Mouse (Mus musculus) heart, adult 2 months (tissue): Measurements from ENCODE around the gene Ostf1. TPM values are rescaled to one million over a fixed set of nuclear protein-coding genes. Genes with fewer than 3 reads are reported as not detected.

Experiments used
- DNase-seq, 2 experiments: peaks; one replicate each; pipeline ENCODE4 v3.0.0; 2021
- H3K27ac ChIP-seq: fragments of 200-600 bp; 2 replicates; pipeline ENCODE4 v1.8.1; 2022
- H3K27me3 ChIP-seq: fragments of 200-500 bp; 2 replicates; pipeline ENCODE4 v1.6.1; 2012; ENCODE audit warnings: mild to moderate bottlenecking, low read length, inconsistent platforms, mixed read lengths; ENCODE audit not compliant: control insufficient read depth, insufficient read depth
- H3K36me3 ChIP-seq: fragments of 200-500 bp; 2 replicates; pipeline ENCODE4 v1.6.1; 2012; ENCODE audit warnings: low read length, inconsistent platforms; ENCODE audit not compliant: control insufficient read depth, insufficient read depth
- H3K4me1 ChIP-seq: fragments of 200-500 bp; 2 replicates; pipeline ENCODE4 v1.6.1; 2011; ENCODE audit warnings: low read length; ENCODE audit not compliant: control insufficient read depth, insufficient read depth
- H3K4me3 ChIP-seq: fragments of 200-600 bp; 2 replicates; pipeline ENCODE4 v1.8.1; 2022
- H3K79me2 ChIP-seq: fragments of 200-500 bp; replicated peaks from 2 replicates; pipeline ENCODE4 v1.6.1; 2012; ENCODE audit warnings: mild to moderate bottlenecking, inconsistent platforms, low read length, moderate library complexity, mixed read lengths; ENCODE audit not compliant: control insufficient read depth, insufficient read depth
- H3K9ac ChIP-seq: fragments of 200-500 bp; 2 replicates; pipeline ENCODE4 v1.6.1; 2012; ENCODE audit warnings: low read depth, mild to moderate bottlenecking, control low read depth, inconsistent platforms, low read length, mixed read lengths
- CTCF ChIP-seq: fragments of 200-600 bp; IDR thresholded peaks from 2 replicates; pipeline ENCODE4 v1.8.1; 2022; ENCODE audit warnings: antibody characterized with exemption, mild to moderate bottlenecking, moderate library complexity
- EP300 ChIP-seq: fragments of 200-500 bp; IDR thresholded peaks from 2 replicates; pipeline ENCODE4 v1.6.1; 2011; ENCODE audit warnings: low read depth, low read length, control low read depth; ENCODE audit not compliant: insufficient read depth
- POLR2A ChIP-seq: fragments of 200-500 bp; IDR thresholded peaks from 2 replicates; pipeline ENCODE4 v1.6.1; 2011; ENCODE audit warnings: mild to moderate bottlenecking, low read depth, low read length, control low read depth; ENCODE audit not compliant: insufficient read depth
- WGBS: fragments of 180-500 bp; shearing (Covaris S2); methylation state at CpG from one replicate; pipeline ENCODE4 v1.1.7; 2018; 5-methylcytosine and 5-hydroxymethylcytosine counted together
- intact Hi-C: fragments of 180-260 bp; cut with DNase I; formaldehyde crosslinking; loops from one replicate; pipeline ENCODE4 v1.15.1; 2025
- polyA plus RNA-seq: library from polyadenylated mRNA; depleted of rRNA; stranded (reverse); fragments of >200 nt; gene quantifications from 2 replicates; pipeline ENCODE4 v1.2.3, GENCODE M21; 2012
- total RNA-seq, 2 experiments: library from RNA; stranded (reverse); gene quantifications; 2 replicates each; pipeline ENCODE4 v1.2.3; 2021

Ostf1 gene
- total and polyA plus RNA-seq, 3 experiments = 29.5 to 37.6 (median 35.3) TPM

GRCm38 (mm10) chr19:18597772-18598171, 33.9 kb downstream of the Ostf1 start:
- Histone ChIP-seq H3K27ac (no peak overlapping the region), H3K9ac (no peak overlapping the region), H3K79me2 (no peaks in the 10 kb centered on the region; the same call in none of the 2 replicates), H3K36me3 (peaks cover 7% of the 10 kb centered on the region; the same call in 1 of the 2 replicates), H3K27me3 (no peaks in the 10 kb centered on the region), H3K4me3 (no peak overlapping the region), H3K4me1 (peaks cover 6% of the 10 kb centered on the region)
- WGBS = 64% methylated on average over 6 of the region's 6 CpGs
- intact Hi-C loops = no loop called here
- DNase-seq = no peak
- no peak for TF ChIP-seq EP300
- no peak for TF ChIP-seq CTCF
- no peak for TF ChIP-seq POLR2A

- H3K4me3 ChIP-seq = no peak overlapping the region
- peaks cover 7% of the 10 kb centered on the region; the same call in 1 of the 2 replicates for H3K36me3 ChIP-seq
- WGBS = 65% methylated on average over 5 of the region's 5 CpGs
Observed at GRCm38 (mm10) chr19:18596876-18597275, 34.7 kb downstream of the Ostf1 start.

GRCm38 (mm10) chr19:18593722-18594121, 37.9 kb downstream of the Ostf1 start:
- peak in 1 of 2 experiments; percentile 17 for DNase-seq
- H3K4me3 ChIP-seq = no peak overlapping the region
- H3K36me3 ChIP-seq = peaks cover 10% of the 10 kb centered on the region
- no peak overlapping the region for H3K27ac ChIP-seq
- H3K79me2 ChIP-seq = no peaks in the 10 kb centered on the region
- intact Hi-C loops = no loop called here
- no peaks in the 10 kb centered on the region for H3K27me3 ChIP-seq
- WGBS = 71% methylated on average over 10 of the region's 10 CpGs
- TF ChIP-seq CTCF = no peak
- TF ChIP-seq POLR2A = no peak
- H3K9ac ChIP-seq = no peak overlapping the region
- peaks cover 5% of the 10 kb centered on the region for H3K4me1 ChIP-seq

More at GRCm38 (mm10) chr19:18596876-18597275, 34.7 kb downstream of the Ostf1 start:
- intact Hi-C loops = no loop called here
- no peak overlapping the region for H3K27ac ChIP-seq
- H3K79me2 ChIP-seq = no peaks in the 10 kb centered on the region; the same call in 1 of the 2 replicates
- no peak overlapping the region for H3K9ac ChIP-seq
- peaks cover 4% of the 10 kb centered on the region for H3K4me1 ChIP-seq
- H3K27me3 ChIP-seq = no peaks in the 10 kb centered on the region
- TF ChIP-seq POLR2A (no peak), EP300 (no peak), CTCF (no peak)
- no peak for DNase-seq

GRCm38 (mm10) chr19:18592919-18593318, 38.7 kb downstream of the Ostf1 start:
- DNase-seq = peak in 1 of 2 experiments; percentile 12
- Histone ChIP-seq H3K27ac (no peak overlapping the region), H3K27me3 (no peaks in the 10 kb centered on the region), H3K36me3 (peaks cover 10% of the 10 kb centered on the region), H3K4me3 (no peak overlapping the region), H3K79me2 (no peaks in the 10 kb centered on the region), H3K4me1 (peaks cover 5% of the 10 kb centered on the region), H3K9ac (no peak overlapping the region)
- intact Hi-C loops = no loop called here
- WGBS = 72% methylated on average over 6 of the region's 6 CpGs
- TF ChIP-seq POLR2A (no peak), CTCF (no peak), EP300 (no peak)

GRCm38 (mm10) chr19:18590942-18591354, 40.7 kb downstream of the Ostf1 start:
- Histone ChIP-seq H3K9ac (no peak overlapping the region), H3K4me3 (no peak overlapping the region), H3K36me3 (peaks cover 10% of the 10 kb centered on the region), H3K4me1 (peaks cover 5% of the 10 kb centered on the region), H3K27ac (no peak overlapping the region), H3K27me3 (no peaks in the 10 kb centered on the region), H3K79me2 (no peaks in the 10 kb centered on the region)
- intact Hi-C loops = no loop called here
- 50% methylated on average over 5 of the region's 5 CpGs for WGBS
- TF ChIP-seq POLR2A (no peak), EP300 (no peak), CTCF (no peak)
- peak; percentile 14 for DNase-seq

- intact Hi-C loops = no loop called here
- TF ChIP-seq CTCF (no peak), POLR2A (no peak), EP300 (no peak)
- Histone ChIP-seq H3K27me3 (no peaks in the 10 kb centered on the region), H3K27ac (no peak overlapping the region), H3K9ac (no peak overlapping the region), H3K4me1 (peaks cover 5% of the 10 kb centered on the region), H3K36me3 (peaks cover 8% of the 10 kb centered on the region), H3K79me2 (no peaks in the 10 kb centered on the region), H3K4me3 (no peak overlapping the region)
- WGBS = 86% methylated on average over 5 of the region's 5 CpGs
- no peak for DNase-seq
Observed at GRCm38 (mm10) chr19:18590234-18590633, 41.4 kb downstream of the Ostf1 start.
